Comparison of ENCODE assay signal across 29 mouse cellular contexts in the genomic region with DNA sequence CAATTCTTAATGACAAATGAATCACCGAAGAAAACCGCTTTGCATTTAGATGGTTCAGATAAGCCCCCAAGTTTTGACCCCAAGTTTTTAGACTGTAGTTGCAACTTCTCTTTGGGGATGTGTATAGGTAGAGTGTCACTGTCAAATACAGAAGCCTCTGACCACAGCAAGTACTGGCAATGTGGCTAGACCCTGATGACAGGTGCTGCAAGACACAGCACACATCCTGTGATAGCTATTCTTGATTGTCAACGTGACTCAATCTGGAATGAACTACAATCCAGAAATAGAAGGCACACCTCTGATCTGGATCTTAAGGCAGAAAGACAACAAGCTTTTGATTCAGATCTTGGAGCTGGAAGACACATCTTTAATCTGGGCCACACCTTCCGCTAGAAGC.
"Had no signal": no experiment of that assay in that cellular context is flagged by ENCODE, and none has a peak within 500 bp of the region (broad histone marks: within the 10 kb centered on the region; RNA-seq: fewer than 3 reads in every experiment).

No protein-coding gene starts in this region.

- H3K27ac ChIP-seq: embryonic facial prominence, embryonic 10.5 days; embryonic facial prominence, embryonic 12.5 days; embryonic facial prominence, embryonic 13.5 days; embryonic facial prominence, embryonic 15.5 days; forebrain, embryonic 10.5 days; forebrain, embryonic 12.5 days; forebrain, embryonic 13.5 days; forebrain, embryonic 15.5 days; heart, adult 2 months had no signal

- DNase-seq: cerebellum, adult 2 months; cerebellum, adult 8-10 months; cerebellum, adult 9-10 months; cerebellum, adult 9-11 months; cerebellum, postnatal 10 days; cerebellum, postnatal 14 days; cerebellum, postnatal 25 days; cerebellum, postnatal 36 days; embryo, embryonic 11 days; forebrain, postnatal 0 days; gastrocnemius, adult 2 months; gastrocnemius, postnatal 10 days; gastrocnemius, postnatal 14 days; gastrocnemius, postnatal 25 days; gastrocnemius, postnatal 36 days; heart, adult 11 months; heart, adult 18-20 months; heart, adult 2 months had no signal

- H3K27me3 ChIP-seq: embryonic facial prominence, embryonic 12.5 days; embryonic facial prominence, embryonic 13.5 days; embryonic facial prominence, embryonic 15.5 days; forebrain, embryonic 12.5 days; forebrain, embryonic 13.5 days; forebrain, embryonic 15.5 days had no signal

- ATAC-seq: forebrain, embryonic 13.5 days; forebrain, embryonic 14.5 days; forebrain, embryonic 16.5 days had no signal

- H3K4me2 ChIP-seq: embryonic facial prominence, embryonic 12.5 days; embryonic facial prominence, embryonic 13.5 days; embryonic facial prominence, embryonic 15.5 days; forebrain, embryonic 12.5 days; forebrain, embryonic 13.5 days; forebrain, embryonic 15.5 days had no signal

- H3K9me3 ChIP-seq: embryonic facial prominence, embryonic 10.5 days; embryonic facial prominence, embryonic 12.5 days; embryonic facial prominence, embryonic 13.5 days; embryonic facial prominence, embryonic 15.5 days; forebrain, embryonic 10.5 days; forebrain, embryonic 12.5 days; forebrain, embryonic 13.5 days; forebrain, embryonic 15.5 days had no signal

- H3K4me3 ChIP-seq: embryonic facial prominence, embryonic 10.5 days; embryonic facial prominence, embryonic 12.5 days; embryonic facial prominence, embryonic 13.5 days; embryonic facial prominence, embryonic 15.5 days; erythroblast, embryonic 14.5 days; forebrain, embryonic 10.5 days; forebrain, embryonic 12.5 days; forebrain, embryonic 13.5 days; forebrain, embryonic 15.5 days; gastrocnemius, adult 2 months; heart, adult 2 months had no signal

- H3K36me3 ChIP-seq: embryonic facial prominence, embryonic 10.5 days; embryonic facial prominence, embryonic 12.5 days; embryonic facial prominence, embryonic 13.5 days; embryonic facial prominence, embryonic 15.5 days; forebrain, embryonic 10.5 days; forebrain, embryonic 12.5 days; forebrain, embryonic 15.5 days had no signal

- H3K9ac ChIP-seq: embryonic facial prominence, embryonic 12.5 days; embryonic facial prominence, embryonic 13.5 days; embryonic facial prominence, embryonic 15.5 days; forebrain, embryonic 12.5 days; forebrain, embryonic 13.5 days; forebrain, embryonic 15.5 days; forebrain, postnatal 0 days had no signal

- H3K4me1 ChIP-seq: embryonic facial prominence, embryonic 10.5 days; embryonic facial prominence, embryonic 12.5 days; embryonic facial prominence, embryonic 13.5 days; embryonic facial prominence, embryonic 15.5 days; forebrain, embryonic 12.5 days; forebrain, embryonic 15.5 days had no signal
